Mouse (Mus musculus) megakaryocyte-erythroid progenitor cell, adult 5-6 weeks (primary cell): Measurements from ENCODE around the gene Mical1. TPM values are rescaled to one million over a fixed set of nuclear protein-coding genes. Genes with fewer than 3 reads are reported as not detected.
A peak's percentile ranks its signal among the peaks of the same experiment; 100 is the strongest.

Experiments
- ATAC-seq: replicated peaks from 2 replicates; pipeline ENCODE4 v1.8.0; 2016; ENCODE audit warnings: mild to moderate bottlenecking, inconsistent platforms; ENCODE audit not compliant: severe bottlenecking, poor library complexity, low FRiP score, low TSS enrichment
- total RNA-seq, 2 experiments: library from RNA; stranded (forward) in 1 of 2; stranded (reverse) in 1 of 2; fragments of 200-1000, 215-1000 nt in 1 of 2; fragments of >200 nt in 1 of 2; fragmentation: Nextera tagmentation in 1 of 2; gene quantifications; 2 replicates each; pipeline ENCODE4 v1.2.3; 2014 to 2017

The Mical1 gene
- total RNA-seq, 2 experiments from 2014 or later, result 1.9 to 2.6 TPM

- peak; percentile 80 for ATAC-seq
These were observed 42.4 kb downstream of the Mical1 start for GRCm38 (mm10) chr10:41518508-41518980.

- ATAC-seq, result peak; percentile 86
These were observed 43.0 kb downstream of the Mical1 start, which contains the start of gene Cd164 for GRCm38 (mm10) chr10:41518981-41519618. Gene Cd164 (plus strand): TSS chr10:41519414.

GRCm38 (mm10) chr10:41519640-41520409, 43.7 kb downstream of the Mical1 start:
- 0 out of 2 replicates have a peak, but pooled peaks have one; percentile 4 for ATAC-seq

- ATAC-seq, result no peak
These were observed 44.2 kb downstream of the Mical1 start for GRCm38 (mm10) chr10:41520410-41520673.

DNA sequence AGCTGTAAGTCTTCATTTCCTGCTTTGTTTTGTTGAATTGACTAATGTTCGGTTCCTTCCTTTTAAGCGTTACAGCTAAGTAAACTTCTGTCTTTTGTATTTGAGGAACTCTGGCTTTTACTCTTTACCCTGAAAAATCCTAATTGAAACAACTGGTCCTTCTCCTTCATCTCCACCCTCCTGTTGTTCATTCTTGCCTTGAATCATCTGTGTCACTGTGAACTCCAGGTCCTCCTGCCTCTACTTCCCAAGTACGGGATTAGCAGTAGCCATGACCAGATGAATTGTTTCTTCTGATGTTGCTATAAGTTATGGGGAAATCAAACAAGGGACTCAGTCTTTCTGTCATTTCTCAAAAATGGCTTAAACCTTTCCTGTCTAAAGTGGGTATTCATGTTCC, 47.3 kb downstream of the Mical1 start:
- no peak for ATAC-seq

DNA sequence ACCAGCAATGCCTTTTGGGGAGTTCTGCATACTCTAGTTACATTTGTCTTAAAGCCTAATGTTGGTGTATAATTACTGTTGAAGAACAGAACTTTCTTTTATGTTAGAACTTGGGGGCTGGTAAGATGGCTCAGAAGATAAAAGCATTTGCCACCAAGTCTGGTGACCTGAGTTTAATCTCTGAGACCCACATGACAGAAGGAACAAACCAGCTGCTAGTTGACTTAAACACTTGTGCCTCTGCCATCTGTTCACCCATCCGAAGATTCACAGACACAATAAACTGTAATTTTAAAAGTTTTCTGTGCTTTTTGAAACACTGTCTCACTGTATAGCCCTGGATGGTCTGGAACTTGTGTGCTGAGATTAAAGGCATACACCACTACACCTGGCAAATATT, 49.6 kb downstream of the Mical1 start:
- peak; percentile 67 for ATAC-seq

- ATAC-seq, result no peak
These were observed 53.9 kb downstream of the Mical1 start for GRCm38 (mm10) chr10:41529972-41530371.

GRCm38 (mm10) chr10:41535991-41536390, 59.9 kb downstream of the Mical1 start:
- no peak for ATAC-seq

Other genes with a start within 250 kb of the Mical1 start
- 11.8 and 12.8 TPM in 2 replicates for gene Fig4, start 173.1 kb upstream of the Mical1 start, total RNA-seq (2014; fragmentation: Nextera tagmentation)
- gene Fig4, start 173.1 kb upstream of the Mical1 start, total RNA-seq (2017), result 20.5 and 22.5 TPM in 2 replicates
- gene Ak9, start 172.3 kb upstream of the Mical1 start, total RNA-seq (2014; fragmentation: Nextera tagmentation), result not detected in 2 replicates
- gene Ak9, start 172.3 kb upstream of the Mical1 start, total RNA-seq (2017), result not detected in 2 replicates
- gene Zbtb24, start 25.9 kb upstream of the Mical1 start, total RNA-seq (2014; fragmentation: Nextera tagmentation), result 8.9 and 9.9 TPM in 2 replicates
- 11.8 and 21.9 TPM in 2 replicates for gene Zbtb24, start 25.9 kb upstream of the Mical1 start, total RNA-seq (2017)
- gene Smpd2, start 14.1 kb downstream of the Mical1 start, total RNA-seq (2014; fragmentation: Nextera tagmentation), result 1.6 and 2.1 TPM in 2 replicates
- 3.1 and 3.2 TPM in 2 replicates for gene Smpd2, start 14.1 kb downstream of the Mical1 start, total RNA-seq (2017)
- 0.84 TPM in 1 of 2 replicates, not detected in the other for gene Ppil6, start 14.1 kb downstream of the Mical1 start, total RNA-seq (2014; fragmentation: Nextera tagmentation)
- not detected in 2 replicates for gene Ppil6, start 14.1 kb downstream of the Mical1 start, total RNA-seq (2017)
- 100 and 107 TPM in 2 replicates for gene Cd164, start 43.1 kb downstream of the Mical1 start, total RNA-seq (2014; fragmentation: Nextera tagmentation)
- gene Cd164, start 43.1 kb downstream of the Mical1 start, total RNA-seq (2017), result 96.6 and 142 TPM in 2 replicates
- gene Ccdc162, start 240.3 kb downstream of the Mical1 start, total RNA-seq (2014; fragmentation: Nextera tagmentation), result 0.42 TPM in 1 of 2 replicates, not detected in the other
- gene Ccdc162, start 240.3 kb downstream of the Mical1 start, total RNA-seq (2017), result not detected in 2 replicates